Mouse (Mus musculus) erythroblast, embryonic 14.5 days (primary cell): ENCODE measurements around the gene Tmem223.

ENCODE experiments used
- GATA1 ChIP-seq: IDR thresholded peaks from 2 replicates; pipeline ENCODE4 v1.6.1; 2012; ENCODE audit warnings: low read length, inconsistent platforms, mixed read lengths
- TAL1 ChIP-seq: IDR thresholded peaks from 3 replicates; pipeline ENCODE4 v1.6.1; 2012; ENCODE audit warnings: low read length, inconsistent platforms, mixed read lengths

DNA sequence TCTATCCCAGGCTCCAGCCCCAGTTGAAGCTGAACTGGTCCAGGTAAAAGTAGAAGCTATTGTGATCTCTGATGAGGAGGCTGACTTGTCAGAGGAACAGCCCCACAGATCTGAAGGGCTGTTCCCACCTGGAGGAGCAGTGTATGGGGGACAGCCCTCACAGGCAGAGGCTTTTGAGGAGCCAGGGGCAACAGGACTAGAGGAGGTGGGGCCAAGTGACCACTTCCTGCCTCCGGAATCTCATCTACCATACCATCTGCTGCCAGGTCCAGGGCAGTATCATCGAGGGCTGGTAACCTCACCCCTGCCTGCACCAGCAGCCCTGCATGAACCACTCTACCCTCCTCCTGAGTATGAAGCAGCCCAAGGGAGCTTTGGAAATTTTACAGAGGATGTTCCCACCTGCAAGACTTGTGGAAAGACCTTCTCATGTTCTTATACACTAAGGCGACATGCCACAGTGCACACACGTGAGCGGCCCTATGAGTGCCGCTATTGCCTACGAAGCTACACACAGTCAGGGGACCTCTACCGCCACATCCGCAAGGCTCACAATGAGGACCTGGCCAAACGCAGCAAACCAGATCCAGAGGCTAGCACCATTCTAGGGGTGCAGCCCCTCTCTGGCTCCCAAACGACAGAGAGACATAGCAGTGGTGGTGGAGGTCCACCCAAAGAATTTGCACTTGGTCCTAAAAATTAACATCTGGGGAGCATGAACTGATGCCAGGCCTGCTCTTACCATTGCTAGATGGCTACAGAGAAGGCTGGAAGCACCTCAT is 33.3 kb downstream of the Tmem223 start:
- TF ChIP-seq GATA1 (no peak), TAL1 (no peak)
